Mouse (Mus musculus) midbrain, embryonic 16.5 days (tissue): Measurements from ENCODE around the gene Otulin. TPM values are rescaled to one million over a fixed set of nuclear protein-coding genes. Genes with fewer than 3 reads are reported as not detected.

ENCODE experiments used
- ATAC-seq: fragments of 200-750 bp; cut with Nextera tagmentation; 2 replicates; pipeline ENCODE4 v1.8.0; 2017; ENCODE audit warnings: moderate TSS enrichment
- H3K27ac ChIP-seq: fragments of 300-500 bp; sonication (generic); 2 replicates; pipeline ENCODE4 v1.5.1; 2014; ENCODE audit warnings: mild to moderate bottlenecking, low read length, mixed read lengths
- H3K27me3 ChIP-seq: fragments of 300-500 bp; sonication (generic); 2 replicates; pipeline ENCODE4 v1.6.1; 2014; ENCODE audit warnings: low read depth, low read length, mixed read lengths; ENCODE audit not compliant: control insufficient read depth, insufficient read depth
- H3K36me3 ChIP-seq: fragments of 300-500 bp; sonication (generic); 2 replicates; pipeline ENCODE4 v1.6.1; 2014; ENCODE audit warnings: mild to moderate bottlenecking, low read length, moderate library complexity, mixed read lengths; ENCODE audit not compliant: control insufficient read depth, insufficient read depth
- H3K4me1 ChIP-seq: fragments of 300-500 bp; sonication (generic); 2 replicates; pipeline ENCODE4 v1.6.1; 2014; ENCODE audit warnings: mild to moderate bottlenecking, low read length, mixed read lengths; ENCODE audit not compliant: control insufficient read depth, insufficient read depth
- H3K4me2 ChIP-seq: fragments of 300-500 bp; sonication (generic); 2 replicates; pipeline ENCODE4 v1.6.1; 2014; ENCODE audit warnings: mild to moderate bottlenecking, low read length, mixed read lengths
- H3K4me3 ChIP-seq: fragments of 300-500 bp; sonication (generic); 2 replicates; pipeline ENCODE4 v1.5.1; 2014; ENCODE audit warnings: low read depth, mild to moderate bottlenecking, low read length, moderate library complexity, mixed read lengths
- H3K9ac ChIP-seq: fragments of 300-500 bp; sonication (generic); 2 replicates; pipeline ENCODE4 v1.6.1; 2014; ENCODE audit warnings: low read depth, low read length, mixed read lengths
- H3K9me3 ChIP-seq: fragments of 300-500 bp; sonication (generic); replicated peaks from 2 replicates; pipeline ENCODE4 v1.6.1; 2014; ENCODE audit warnings: mild to moderate bottlenecking, low read length, mixed read lengths; ENCODE audit not compliant: control insufficient read depth, poor library complexity, severe bottlenecking
- WGBS: fragments of 180-500 bp; shearing (Covaris S2); extraction: QIAGEN DNeasy Blood & Tissue Kit; methylation state at CpG from one replicate; pipeline ENCODE4 v1.1.7; 2014; 5-methylcytosine and 5-hydroxymethylcytosine counted together
- microRNA-seq: library from miRNA; unstranded; fragments of <30 nt; microRNA quantifications from one replicate; pipeline ENCODE4, GENCODE M21; 2017
- polyA plus RNA-seq: library from polyadenylated mRNA; unstranded; fragments of >200 nt; fragmentation: Nextera tagmentation; extraction: Ambion mirVana; gene quantifications from 2 replicates; pipeline ENCODE4 v1.2.1, GENCODE M21; 2015

Otulin gene
- polyA plus RNA-seq, 1 experiment from 2014 or later = 21.6 TPM

- peaks cover 7% of the 10 kb centered on the region for H3K4me1 ChIP-seq
- 39% methylated on average over 10 of the region's 10 CpGs for WGBS
- H3K27ac ChIP-seq = no peak overlapping the region
- no peaks in the 10 kb centered on the region for H3K9me3 ChIP-seq
- ATAC-seq = no peak
- no peaks in the 10 kb centered on the region for H3K27me3 ChIP-seq
- no peak overlapping the region for H3K4me3 ChIP-seq
- no peaks in the 10 kb centered on the region for H3K36me3 ChIP-seq
- no peak overlapping the region for H3K9ac ChIP-seq
- no peak overlapping the region for H3K4me2 ChIP-seq
These were observed 137.0 kb downstream of the Otulin start for GRCm38 (mm10) chr15:27493516-27493915.

- no peaks in the 10 kb centered on the region for H3K9me3 ChIP-seq
- H3K4me2 ChIP-seq = no peak overlapping the region
- 57% methylated on average over 1 of the region's 1 CpGs for WGBS
- H3K27me3 ChIP-seq = no peaks in the 10 kb centered on the region
- peaks cover 12% of the 10 kb centered on the region for H3K4me1 ChIP-seq
- no peak overlapping the region for H3K9ac ChIP-seq
- H3K27ac ChIP-seq = no peak overlapping the region
- no peak overlapping the region for H3K4me3 ChIP-seq
- H3K36me3 ChIP-seq = no peaks in the 10 kb centered on the region
- no peak for ATAC-seq
These were observed 137.8 kb downstream of the Otulin start for GRCm38 (mm10) chr15:27492734-27493133.

Small RNA genes within 50 kb of the gene (microRNA-seq; reads per million reads assigned to microRNA genes)
- gene Mir7117 = 1.0 reads per million

Other genes with a start within 250 kb of the Otulin start
- gene Ank, start 164.0 kb downstream of the Otulin start, polyA plus RNA-seq = 15.0 and 15.7 TPM in 2 replicates
- gene Otulinl, start 50.9 kb upstream of the Otulin start, polyA plus RNA-seq = 12.3 and 14.6 TPM in 2 replicates